Mouse (Mus musculus) right cerebral cortex, postnatal 14 days (tissue): ENCODE measurements at regions not wholly inside any gene's neighbourhood (a gene's known extent, or its start where the extent isn't known, plus 50 kb on each side); places are given as distances from the start of the nearest gene placed in this dataset.

Experiments
- DNase-seq: peaks from one replicate; pipeline ENCODE4 v3.0.0; 2022

- DNase-seq, result peak; percentile 8
Measured at GRCm38 (mm10) chr3:18941301-18942177, 686.9 kb downstream of the 1700064H15Rik start.

GRCm38 (mm10) chr3:18960341-18960740 lies 668.1 kb downstream of the 1700064H15Rik start:
- no peak for DNase-seq

DNA sequence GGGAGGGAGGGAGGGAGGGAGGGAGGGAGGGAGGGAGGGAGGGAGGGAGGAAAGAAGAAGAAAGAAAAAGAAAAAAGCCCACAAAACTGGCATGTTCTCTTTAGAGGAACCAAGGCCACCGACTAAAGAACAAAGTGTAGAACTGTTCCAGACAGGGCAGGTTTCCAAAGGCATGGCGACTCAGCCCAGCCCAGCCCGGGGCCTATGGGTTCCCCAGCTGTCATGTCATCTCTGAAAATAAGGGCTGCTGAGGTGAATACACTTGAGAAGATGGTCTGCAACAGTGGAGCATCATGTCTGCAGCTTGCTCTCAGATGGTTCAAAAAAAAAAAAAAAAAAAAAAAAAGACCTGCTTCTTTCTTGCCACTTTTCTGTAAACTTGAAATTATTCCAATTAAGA lies 639.8 kb downstream of the 1700064H15Rik start:
- DNase-seq, result no peak

- DNase-seq, result peak; percentile 32
Measured at GRCm38 (mm10) chr3:18989577-18990240, 638.8 kb downstream of the 1700064H15Rik start.

DNA sequence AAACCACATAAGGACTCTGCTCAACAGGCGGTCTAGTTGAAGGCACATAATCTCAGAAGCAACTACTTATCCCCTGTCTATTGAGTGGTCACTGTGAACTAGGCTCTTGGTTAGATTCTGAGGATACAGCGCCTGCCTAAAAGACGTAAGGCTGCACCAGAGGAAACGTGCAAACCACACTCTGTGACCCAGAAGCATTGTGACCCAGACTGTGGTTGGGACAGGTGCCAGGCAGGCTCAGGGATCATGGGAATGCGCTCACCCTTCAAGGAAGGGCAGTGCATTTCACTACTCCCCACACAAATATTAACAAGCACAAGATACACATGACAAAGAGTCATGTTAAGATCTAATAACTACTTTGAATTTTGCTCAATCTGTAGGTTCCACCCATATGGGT lies 628.3 kb downstream of the 1700064H15Rik start:
- DNase-seq, result no peak

DNA sequence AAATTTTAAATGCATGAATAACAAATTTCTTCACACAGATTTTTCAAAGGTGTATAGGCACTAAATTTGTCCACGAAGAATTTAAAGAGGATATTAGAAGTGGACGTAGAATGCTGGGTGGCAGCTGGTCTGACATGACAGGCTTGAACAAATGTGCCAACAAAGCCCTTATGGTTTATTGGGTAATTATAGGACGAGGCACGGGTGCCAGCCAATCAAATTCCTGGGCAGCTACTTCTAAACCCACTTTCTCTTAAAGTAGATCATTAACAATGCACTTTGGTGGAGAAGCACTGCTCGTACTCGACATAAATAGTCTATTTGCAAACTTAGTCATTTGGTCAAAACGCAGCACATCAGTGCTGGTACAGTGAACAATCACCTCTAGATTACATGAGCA lies 626.4 kb downstream of the 1700064H15Rik start:
- no peak for DNase-seq

DNA sequence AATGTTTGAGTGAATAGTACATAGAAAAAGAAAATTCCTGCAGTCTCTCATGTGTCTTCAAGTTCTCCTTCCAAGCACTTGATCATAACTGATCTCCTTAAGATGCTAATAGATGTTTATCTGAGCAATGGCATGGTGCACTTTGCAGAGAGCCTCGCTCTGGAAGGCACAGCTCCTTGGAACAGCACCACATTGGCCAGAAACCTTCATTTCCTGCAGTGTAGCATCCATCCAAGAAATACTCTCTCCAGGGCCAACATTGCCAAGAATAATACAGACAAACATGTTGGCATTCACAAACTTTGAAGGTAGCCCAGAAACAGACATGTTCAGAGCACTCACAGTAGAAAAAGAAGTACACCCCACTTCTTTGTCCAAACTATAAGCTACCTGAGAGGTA lies 623.7 kb downstream of the 1700064H15Rik start:
- no peak for DNase-seq

GRCm38 (mm10) chr3:19044566-19044965 lies 583.9 kb downstream of the 1700064H15Rik start:
- no peak for DNase-seq

GRCm38 (mm10) chr3:19045933-19046332 lies 582.5 kb downstream of the 1700064H15Rik start:
- DNase-seq, result no peak

DNA sequence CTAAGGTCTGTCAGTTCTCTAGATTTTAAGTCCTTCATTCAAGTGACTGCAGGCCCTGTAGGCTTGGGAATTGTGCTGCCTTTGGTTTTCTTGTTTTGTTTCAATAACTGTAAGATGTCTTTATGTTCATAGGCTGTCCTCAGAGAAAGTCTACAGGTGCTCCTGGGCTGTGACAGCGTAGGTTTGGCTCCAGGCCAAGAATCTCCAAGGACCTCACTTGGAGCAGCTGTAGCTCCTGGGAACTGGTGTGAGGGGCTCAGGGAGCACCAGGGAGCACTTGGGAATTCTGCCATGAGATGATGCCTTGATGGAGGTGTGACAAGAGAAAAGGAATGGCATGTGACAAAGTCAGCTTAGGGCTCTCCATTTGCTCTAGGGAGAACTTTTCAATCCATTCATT lies 581.9 kb downstream of the 1700064H15Rik start:
- DNase-seq, result no peak

DNA sequence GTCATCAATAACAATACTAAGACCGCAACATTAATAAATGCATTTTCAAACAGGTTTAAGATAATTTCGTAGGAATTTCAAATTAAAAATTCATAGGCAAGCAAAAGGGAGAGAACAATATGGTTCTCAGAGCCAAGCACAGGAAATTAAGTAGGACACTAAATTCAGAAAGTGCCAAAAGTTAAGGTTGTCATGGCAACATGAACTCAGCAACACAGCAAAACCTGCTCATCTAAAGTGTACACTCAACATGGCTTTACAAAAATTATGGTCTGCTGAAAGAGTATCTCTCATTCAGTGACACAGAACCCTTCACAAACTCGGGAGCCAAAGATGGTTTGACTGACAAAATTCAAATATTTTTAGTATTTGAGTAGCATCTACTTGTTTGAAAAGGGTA lies 572.5 kb downstream of the 1700064H15Rik start:
- DNase-seq, result no peak

GRCm38 (mm10) chr3:19056623-19057022 lies 571.9 kb downstream of the 1700064H15Rik start:
- DNase-seq, result no peak

DNA sequence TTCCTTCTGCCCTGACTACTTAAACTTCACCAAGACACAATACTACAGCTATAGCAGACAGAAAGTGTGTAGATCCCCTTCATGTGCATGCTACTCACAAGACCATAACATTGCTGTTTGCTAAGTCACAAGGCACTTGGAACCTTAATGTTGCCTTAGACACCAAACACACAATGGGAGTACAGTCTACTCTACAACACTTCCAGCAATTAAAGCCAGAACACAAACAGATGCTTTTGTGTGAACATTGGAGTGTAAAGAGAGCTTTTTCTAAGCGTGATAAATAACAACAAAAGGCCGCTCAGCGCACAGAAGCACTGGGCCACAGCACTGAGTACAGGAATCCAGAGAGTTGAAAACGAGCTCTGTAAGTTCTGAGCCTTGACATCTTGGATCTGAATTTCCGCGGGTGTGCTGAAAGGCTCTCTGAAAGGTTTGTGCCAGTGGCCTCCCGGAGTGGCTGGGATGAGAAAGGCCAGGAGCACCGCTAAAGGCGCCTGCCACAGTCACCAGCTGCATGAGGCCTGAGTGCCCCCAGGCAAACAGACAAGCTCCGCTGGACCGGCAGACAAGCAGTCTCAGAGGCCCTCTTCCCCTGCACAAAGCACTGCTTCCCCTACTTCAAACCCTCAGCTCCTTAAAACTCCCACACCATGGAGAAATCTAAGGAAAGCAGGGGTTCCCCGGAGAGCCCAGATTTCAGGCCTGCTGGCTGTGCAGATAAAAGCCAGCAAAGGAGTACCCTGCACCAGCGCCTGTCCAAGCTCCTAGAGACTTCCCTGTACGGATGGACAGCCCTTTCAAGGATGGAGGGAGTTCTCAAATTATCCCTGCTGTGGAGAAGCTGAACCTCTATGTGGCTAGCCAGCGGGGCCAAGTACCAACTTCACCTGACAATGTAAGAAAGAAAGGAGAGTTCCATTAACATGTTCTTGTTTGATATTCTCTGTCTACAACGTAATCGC lies 568.3 kb downstream of the 1700064H15Rik start:
- DNase-seq, result no peak

DNA sequence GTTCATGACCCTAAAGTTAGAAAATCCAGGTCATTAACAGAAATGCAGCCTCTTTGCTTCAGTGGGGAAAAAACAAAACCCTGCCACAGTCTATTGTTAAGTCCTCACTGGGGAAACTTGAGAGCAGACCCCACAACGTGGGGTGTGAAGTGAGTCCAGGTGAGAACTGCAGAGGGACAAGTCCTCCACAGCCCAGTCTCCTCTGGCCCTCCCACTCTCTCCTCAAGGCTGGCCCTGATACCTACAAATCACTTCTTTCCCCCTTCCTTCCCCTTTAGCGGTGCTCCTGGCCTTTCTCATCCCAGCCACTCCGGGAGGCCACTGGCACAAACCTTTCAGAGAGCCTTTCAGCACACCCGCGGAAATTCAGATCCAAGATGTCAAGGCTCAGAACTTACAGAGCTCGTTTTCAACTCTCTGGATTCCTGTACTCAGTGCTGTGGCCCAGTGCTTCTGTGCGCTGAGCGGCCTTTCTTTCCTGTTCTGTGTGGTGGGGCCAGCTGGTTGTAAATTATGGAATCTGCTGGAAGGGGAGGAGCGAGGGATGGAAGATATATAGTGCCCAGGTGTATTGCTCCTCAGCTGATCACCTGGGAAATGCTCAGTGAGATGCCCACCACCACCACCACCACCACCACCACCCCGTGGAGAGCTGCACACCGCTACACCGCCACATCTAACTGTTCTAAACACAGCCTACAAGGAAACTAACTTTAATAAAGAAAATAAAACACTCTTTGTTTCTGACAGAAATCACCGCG lies 566.8 kb downstream of the 1700064H15Rik start:
- no peak for DNase-seq

GRCm38 (mm10) chr3:19062249-19062859 lies 566.1 kb downstream of the 1700064H15Rik start:
- peak; percentile 39 for DNase-seq

DNA sequence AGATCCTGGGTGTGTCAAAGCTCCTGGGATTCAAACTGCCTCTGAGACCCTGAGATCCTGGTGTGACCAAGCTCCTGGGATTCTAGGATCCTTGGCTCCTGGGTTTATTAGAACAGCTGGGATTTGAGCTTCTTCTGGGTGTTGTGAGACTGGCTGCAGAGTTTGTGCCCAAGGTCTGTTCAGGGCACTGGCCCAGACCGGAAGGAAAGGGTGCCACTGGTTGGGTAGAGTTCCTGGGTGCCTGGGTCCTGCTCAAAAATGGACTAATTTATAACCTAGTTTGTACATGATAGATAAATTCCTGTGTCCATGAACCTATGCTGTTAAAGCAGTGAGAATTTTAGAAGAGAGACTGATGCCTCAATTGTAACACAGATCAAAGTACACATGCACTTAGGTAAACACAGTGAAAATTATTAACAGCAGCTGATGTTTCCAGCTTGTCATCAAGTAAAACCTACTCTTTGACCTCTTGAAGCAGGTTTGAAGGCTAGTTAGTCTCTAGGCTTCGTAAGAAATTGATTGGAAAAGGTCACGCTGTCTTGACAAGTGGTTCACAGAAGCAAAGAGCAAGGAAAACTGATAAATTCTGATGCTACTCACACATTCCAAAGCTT lies 561.2 kb downstream of the 1700064H15Rik start:
- DNase-seq, result no peak
